28 mouse cellular contexts compared by ENCODE assay signal in the genomic region with DNA sequence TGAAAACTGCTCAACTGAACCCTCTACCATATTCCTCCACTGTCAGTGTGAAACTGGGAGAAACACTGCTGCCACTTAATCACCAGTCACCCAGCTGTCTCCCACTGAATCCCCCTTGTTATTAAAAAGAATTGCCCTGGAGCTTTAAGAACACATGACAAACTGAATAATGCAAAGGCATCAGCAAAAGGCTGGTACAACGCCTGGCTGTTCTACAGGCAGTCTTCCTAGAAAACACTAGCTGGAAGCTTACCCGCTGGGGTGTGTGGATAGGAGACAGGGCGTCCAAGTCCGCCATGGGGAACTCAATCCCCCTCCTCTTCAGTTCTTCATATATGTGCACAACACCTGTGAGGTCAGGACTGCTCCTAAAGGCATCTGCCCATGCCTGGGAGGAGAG. TPM values are rescaled to one million over a fixed set of nuclear protein-coding genes. Genes with fewer than 3 reads are reported as not detected.
DNase-seq lines count a peak whose midpoint lies in the region; ATAC-seq and TF ChIP-seq lines count a peak whose summit lies in the region.
"Had no signal": no experiment of that assay in that cellular context is flagged by ENCODE, and none has a peak within 500 bp of the region (broad histone marks: within the 10 kb centered on the region; RNA-seq: fewer than 3 reads in every experiment).

No protein-coding gene starts in this region.

- no peak for TF ChIP-seq POLR2A in bone marrow, adult 2 months (IDR thresholded peaks at IDR 0.05; ENCODE audit: borderline replicate concordance, control insufficient read depth, low read depth, low read length)

- H3K36me3 ChIP-seq in forebrain, embryonic 12.5 days (replicated peaks): peaks cover 5% of the 10 kb centered on the region; the same call in 1 of the 2 replicates
- H3K36me3 ChIP-seq in forebrain, embryonic 11.5 days (ENCODE audit: control insufficient read depth, insufficient read depth, low read length): no peaks in the 10 kb centered on the region
- 0 out of 2 replicates have a peak, but pooled peaks cover 2% of the 10 kb centered on the region for H3K36me3 ChIP-seq in forebrain, embryonic 16.5 days (ENCODE audit: control insufficient read depth, insufficient read depth)
- H3K36me3 ChIP-seq in intestine, embryonic 15.5 days: 0 out of 2 replicates have a peak, but pooled peaks cover 6% of the 10 kb centered on the region
- H3K36me3 ChIP-seq: liver, embryonic 15.5 days; lung, embryonic 15.5 days had no signal

- no peak overlapping the region for H3K4me2 ChIP-seq in forebrain, embryonic 12.5 days
- no peak overlapping the region for H3K4me2 ChIP-seq in forebrain, embryonic 11.5 days (ENCODE audit: low read depth, low read length, severe bottlenecking)
- H3K4me2 ChIP-seq in forebrain, embryonic 16.5 days (ENCODE audit: low read length): no peak overlapping the region
- H3K4me2 ChIP-seq in intestine, embryonic 15.5 days (replicated peaks): no peak overlapping the region
- H3K4me2 ChIP-seq: heart, embryonic 13.5 days; hindbrain, embryonic 12.5 days; liver, embryonic 15.5 days; lung, embryonic 15.5 days; neural tube, embryonic 15.5 days had no signal

- H3K4me3 ChIP-seq in forebrain, embryonic 12.5 days (replicated peaks): no peak overlapping the region
- no peak overlapping the region for H3K4me3 ChIP-seq in forebrain, embryonic 11.5 days (ENCODE audit: low read depth, low read length)
- H3K4me3 ChIP-seq in layer of hippocampus, adult 2 months: no peak overlapping the region
- H3K4me3 ChIP-seq in bone marrow, adult 2 months (replicated peaks; ENCODE audit: control insufficient read depth, low read depth, low read length): no peak overlapping the region
- H3K4me3 ChIP-seq in forebrain, embryonic 16.5 days (replicated peaks; ENCODE audit: low read length): no peak overlapping the region
- no peak overlapping the region for H3K4me3 ChIP-seq in intestine, embryonic 15.5 days (replicated peaks)
- H3K4me3 ChIP-seq: heart, embryonic 13.5 days; hindbrain, embryonic 12.5 days; liver, embryonic 15.5 days; lung, embryonic 15.5 days; myocyte; neural tube, embryonic 15.5 days had no signal

- ATAC-seq in forebrain, embryonic 12.5 days (ENCODE audit: low FRiP score): no peak
- no peak for ATAC-seq in forebrain, embryonic 11.5 days (replicated peaks; ENCODE audit: low FRiP score)
- ATAC-seq in forebrain, embryonic 16.5 days: peak; percentile 58; the same call in 1 of the 2 replicates
- no peak for ATAC-seq in intestine, embryonic 15.5 days
- ATAC-seq: CD4-positive, CD25-positive, alpha-beta regulatory T cell, adult 4 months had no signal

- H3K27ac ChIP-seq in forebrain, embryonic 12.5 days: peak overlapping the region; percentile 4; the same call in 1 of the 2 replicates
- H3K27ac ChIP-seq in forebrain, embryonic 11.5 days (ENCODE audit: low read depth, low read length): no peak overlapping the region
- H3K27ac ChIP-seq in layer of hippocampus, adult 2 months: peak overlapping the region; percentile 71
- H3K27ac ChIP-seq in bone marrow, adult 2 months (ENCODE audit: control insufficient read depth, insufficient read depth, low read depth, low read length, poor library complexity): peak overlapping the region; percentile 47
- peak overlapping the region; percentile 67 for H3K27ac ChIP-seq in forebrain, embryonic 16.5 days (ENCODE audit: low read length)
- H3K27ac ChIP-seq in intestine, embryonic 15.5 days: no peak overlapping the region
- H3K27ac ChIP-seq: heart, embryonic 13.5 days; hindbrain, embryonic 12.5 days; liver, embryonic 15.5 days; lung, embryonic 15.5 days; neural tube, embryonic 15.5 days had no signal

- TF ChIP-seq CTCF in layer of hippocampus, adult 2 months (conservative IDR thresholded peaks at IDR 0.05): no peak
- no peak for TF ChIP-seq CTCF in bone marrow, adult 2 months (IDR thresholded peaks at IDR 0.05; ENCODE audit: control insufficient read depth, insufficient read depth, low read length)

- 84% methylated on average over 4 of the region's 4 CpGs for WGBS in forebrain, embryonic 12.5 days
- WGBS in forebrain, embryonic 11.5 days: 92% methylated on average over 4 of the region's 4 CpGs
- WGBS in bone marrow, adult 2 months: 77% methylated on average over 4 of the region's 4 CpGs
- WGBS in forebrain, embryonic 16.5 days: 51% methylated on average over 4 of the region's 4 CpGs
- WGBS in intestine, embryonic 15.5 days: 92% methylated on average over 4 of the region's 4 CpGs

- H3K9ac ChIP-seq in forebrain, embryonic 12.5 days: no peak overlapping the region
- no peak overlapping the region for H3K9ac ChIP-seq in forebrain, embryonic 11.5 days (ENCODE audit: low read length)
- no peak overlapping the region for H3K9ac ChIP-seq in forebrain, embryonic 16.5 days (replicated peaks; ENCODE audit: low read depth, low read length)
- no peak overlapping the region for H3K9ac ChIP-seq in intestine, embryonic 15.5 days
- H3K9ac ChIP-seq: heart, embryonic 13.5 days; hindbrain, embryonic 12.5 days; liver, embryonic 15.5 days; lung, embryonic 15.5 days; neural tube, embryonic 15.5 days had no signal

- no peaks in the 10 kb centered on the region for H3K9me3 ChIP-seq in forebrain, embryonic 12.5 days
- H3K9me3 ChIP-seq in forebrain, embryonic 11.5 days (ENCODE audit: control insufficient read depth, low read length): no peaks in the 10 kb centered on the region
- H3K9me3 ChIP-seq in forebrain, embryonic 16.5 days (ENCODE audit: control insufficient read depth, low read length): no peaks in the 10 kb centered on the region
- H3K9me3 ChIP-seq in intestine, embryonic 15.5 days: no peaks in the 10 kb centered on the region
- H3K9me3 ChIP-seq: heart, embryonic 13.5 days; hindbrain, embryonic 12.5 days; liver, embryonic 15.5 days; lung, embryonic 15.5 days; neural tube, embryonic 15.5 days had no signal

- H3K27me3 ChIP-seq in forebrain, embryonic 12.5 days: no peaks in the 10 kb centered on the region
- H3K27me3 ChIP-seq in forebrain, embryonic 11.5 days (ENCODE audit: control insufficient read depth, insufficient read depth, low read length): no peaks in the 10 kb centered on the region
- H3K27me3 ChIP-seq in forebrain, embryonic 16.5 days (replicated peaks; ENCODE audit: control insufficient read depth, insufficient read depth, low read length): no peaks in the 10 kb centered on the region
- no peaks in the 10 kb centered on the region for H3K27me3 ChIP-seq in intestine, embryonic 15.5 days (replicated peaks)
- H3K27me3 ChIP-seq: heart, embryonic 13.5 days; hindbrain, embryonic 12.5 days; liver, embryonic 15.5 days; lung, embryonic 15.5 days; neural tube, embryonic 15.5 days had no signal

- no peak for DNase-seq in forebrain, embryonic 11.5 days (ENCODE audit: low spot score)
- no peak for DNase-seq in layer of hippocampus, adult 2 months (ENCODE audit: low spot score in 2 of 2)
- DNase-seq in layer of hippocampus, adult 11-12 months (ENCODE audit: low spot score): no peak
- no peak for DNase-seq in ovary, postnatal 10 days (ENCODE audit: low spot score)
- DNase-seq: adrenal gland, postnatal 25 days; cerebellum, adult 18-20 months; cerebellum, postnatal 36 days; gastrocnemius, postnatal 14 days; heart, adult 18-20 months; heart, postnatal 14 days; kidney, adult 8-10 months; kidney, postnatal 14 days; layer of hippocampus, postnatal 36 days; liver; lung, postnatal 4 days; thymus, adult 18-20 months; thymus, postnatal 4 days had no signal

- H3K4me1 ChIP-seq in forebrain, embryonic 12.5 days: peaks cover 17% of the 10 kb centered on the region
- H3K4me1 ChIP-seq in forebrain, embryonic 11.5 days (replicated peaks; ENCODE audit: control insufficient read depth, insufficient read depth, low read length): no peaks in the 10 kb centered on the region
- no peaks in the 10 kb centered on the region for H3K4me1 ChIP-seq in bone marrow, adult 2 months (ENCODE audit: control insufficient read depth, insufficient read depth, low read length)
- peaks cover 20% of the 10 kb centered on the region for H3K4me1 ChIP-seq in forebrain, embryonic 16.5 days (replicated peaks; ENCODE audit: control insufficient read depth, insufficient read depth, low read length)
- H3K4me1 ChIP-seq in intestine, embryonic 15.5 days (replicated peaks): no peaks in the 10 kb centered on the region
- H3K4me1 ChIP-seq: lung, embryonic 15.5 days had no signal

RNA-seq across cellular contexts. Expression of a gene that starts 40.0 kb away (rescaled TPM):
- 58.0 and 58.1 TPM in 2 replicates for polyA plus RNA-seq in forebrain, embryonic 12.5 days (2016; fragmentation: Nextera tagmentation; extraction: Ambion mirVana)
- 63.9 and 68.7 TPM in 2 replicates for polyA plus RNA-seq in forebrain, embryonic 11.5 days (2014; fragmentation: Nextera tagmentation; extraction: Ambion mirVana)
- 10 to 100 TPM; 64.2 to 70.8 TPM for total RNA-seq in layer of hippocampus, adult 2 months (2021)
- polyA plus RNA-seq in bone marrow, adult 2 months (2011; ENCODE audit: insufficient read depth, insufficient read length, low replicate concordance, missing spikeins): 17.7 and 37.3 TPM in 2 replicates
- 41.1 and 46.9 TPM in 2 replicates for polyA plus RNA-seq in forebrain, embryonic 16.5 days (2015; fragmentation: Nextera tagmentation; extraction: Ambion mirVana)
- 89.5 and 108 TPM in 2 replicates for polyA plus RNA-seq in intestine, embryonic 15.5 days (2015; fragmentation: Nextera tagmentation; extraction: Ambion mirVana)

Comparison
In these comparisons a context has a peak if more than half of its experiments do, and no peak if none do; other contexts are left out.
1. H3K27ac ChIP-seq: peak in forebrain, embryonic 12.5 days (single experiment), layer of hippocampus, adult 2 months (single experiment), bone marrow, adult 2 months (single experiment) and forebrain, embryonic 16.5 days (single experiment); none in forebrain, embryonic 11.5 days (single experiment) and intestine, embryonic 15.5 days (single experiment).